Mouse (Mus musculus): ENCODE results near the gene Gfpt1.
A peak's percentile ranks its signal among the peaks of the same experiment; 100 is the strongest.
"Not testable (repeated sequence)": the region's sequence is repeated elsewhere in the genome, so short reads cannot be mapped to it uniquely, and the experiment has no call there.

Gfpt1 gene

GRCm38 (mm10) chr6:87042337-87043130 lies at the start of gene Gfpt1:
Gene Gfpt1 (plus strand): TSS chr6:87042846.
- peak; percentile 95 for DNase-seq (ENCODE audit: low read depth, low spot score)

GRCm38 (mm10) chr6:86994254-86994653 lies 48.4 kb upstream of the Gfpt1 start:
- DNase-seq (ENCODE audit: low read depth, low spot score) = no peak

DNA sequence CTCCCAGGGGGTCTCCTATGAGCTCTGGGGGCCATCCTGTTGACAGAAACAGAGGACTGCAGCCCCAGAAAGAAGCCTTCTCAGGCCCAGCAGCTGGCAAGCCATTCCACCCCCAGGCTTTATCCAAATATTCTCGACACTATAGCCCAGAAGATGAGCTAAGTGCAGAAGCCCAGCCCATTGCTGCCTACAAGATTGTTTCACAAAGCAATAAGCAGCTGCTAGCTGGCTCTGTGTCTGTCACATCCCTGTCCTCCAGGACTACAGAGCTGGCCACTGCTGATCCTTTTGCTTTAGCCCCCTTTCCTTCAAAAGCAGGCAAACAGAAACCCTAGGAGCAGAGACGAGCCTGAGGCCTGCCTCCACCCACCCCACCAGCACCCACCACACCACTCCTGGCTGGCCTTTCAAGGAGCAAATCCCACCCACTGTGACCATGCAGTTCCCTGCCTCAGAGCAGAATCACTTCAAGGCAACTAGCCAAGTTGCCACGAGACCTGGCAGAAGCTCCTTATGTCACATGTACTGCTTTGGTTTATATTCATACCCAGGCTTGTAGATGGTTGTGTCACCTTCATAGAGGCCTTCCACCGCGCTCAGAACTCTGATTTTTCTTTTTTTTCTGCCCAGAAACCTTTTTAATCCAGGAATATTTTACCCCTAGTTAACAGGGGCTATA lies 45.9 kb upstream of the Gfpt1 start:
- no peak for DNase-seq (ENCODE audit: low read depth, low spot score)

GRCm38 (mm10) chr6:86997360-86997759 lies 45.3 kb upstream of the Gfpt1 start:
- no peak for DNase-seq (ENCODE audit: low read depth, low spot score)

GRCm38 (mm10) chr6:87001995-87002394 lies 40.7 kb upstream of the Gfpt1 start:
- no peak for DNase-seq (ENCODE audit: low read depth, low spot score)

GRCm38 (mm10) chr6:87002521-87003055 lies 40.1 kb upstream of the Gfpt1 start:
- DNase-seq (ENCODE audit: low read depth, low spot score) = peak; percentile 89

GRCm38 (mm10) chr6:87004099-87004498 lies 38.5 kb upstream of the Gfpt1 start:
- DNase-seq (ENCODE audit: low read depth, low spot score) = no peak

GRCm38 (mm10) chr6:87005577-87005976 lies 37.1 kb upstream of the Gfpt1 start:
- DNase-seq (ENCODE audit: low read depth, low spot score) = no peak

DNA sequence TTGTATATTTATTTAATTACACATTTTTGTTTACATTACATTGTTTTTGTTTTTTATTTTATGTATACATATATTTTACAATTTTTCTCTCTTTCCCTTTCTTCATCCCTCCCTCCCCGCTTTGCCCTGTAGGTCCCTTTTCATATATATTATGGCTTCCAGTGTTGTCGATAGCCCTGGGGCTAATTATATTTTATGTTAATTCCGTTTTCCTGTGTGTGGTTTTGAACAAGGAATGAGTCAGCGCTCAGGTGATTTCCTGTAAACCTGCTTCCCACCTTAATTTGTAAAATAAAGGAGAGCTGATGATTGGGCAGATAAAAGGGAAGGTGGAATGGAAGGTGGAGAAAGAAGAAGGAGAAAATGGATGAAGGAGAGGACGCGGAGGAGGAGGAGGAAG lies 33.8 kb upstream of the Gfpt1 start, which contains the start of gene Nfu1:
TSS of gene Nfu1 (plus strand) at position 350 of the 400 bp plus-strand sequence.
- no peak for DNase-seq (ENCODE audit: low read depth, low spot score)

DNA sequence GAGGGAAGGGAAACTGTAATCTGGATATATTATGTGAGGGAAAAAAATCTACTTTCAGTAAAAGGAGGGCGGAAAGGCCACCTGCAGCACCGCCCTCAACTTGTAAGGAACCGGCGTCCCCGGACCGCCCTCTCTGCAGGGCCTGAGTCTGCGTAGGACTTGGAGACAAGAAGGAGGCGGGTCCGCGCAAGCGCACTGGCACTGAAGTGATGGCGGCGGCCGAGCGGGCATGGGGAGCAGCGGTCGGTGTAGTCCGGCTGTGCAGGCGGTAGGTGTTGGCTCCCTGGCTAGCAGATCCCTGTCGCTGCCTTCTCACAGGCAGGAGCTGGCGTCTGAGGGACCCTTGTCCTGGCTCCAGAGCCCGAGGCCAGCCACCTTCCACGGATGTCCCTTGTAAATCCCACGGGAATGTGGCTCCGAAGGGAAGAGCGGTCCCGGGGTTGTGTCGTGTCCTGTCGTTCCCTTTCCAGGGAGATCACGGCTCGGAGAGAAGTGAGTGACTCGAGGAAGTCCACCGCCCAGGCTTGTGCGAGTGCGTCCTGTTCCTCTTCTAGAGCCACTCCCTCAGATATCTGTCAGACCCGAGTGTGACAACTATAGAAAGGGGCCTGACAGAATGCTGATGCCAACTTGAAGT lies 32.8 kb upstream of the Gfpt1 start:
- peak; percentile 94 for DNase-seq (ENCODE audit: low read depth, low spot score)

GRCm38 (mm10) chr6:87016916-87017315 lies 25.7 kb upstream of the Gfpt1 start:
- DNase-seq (ENCODE audit: low read depth, low spot score) = peak; percentile 76

DNA sequence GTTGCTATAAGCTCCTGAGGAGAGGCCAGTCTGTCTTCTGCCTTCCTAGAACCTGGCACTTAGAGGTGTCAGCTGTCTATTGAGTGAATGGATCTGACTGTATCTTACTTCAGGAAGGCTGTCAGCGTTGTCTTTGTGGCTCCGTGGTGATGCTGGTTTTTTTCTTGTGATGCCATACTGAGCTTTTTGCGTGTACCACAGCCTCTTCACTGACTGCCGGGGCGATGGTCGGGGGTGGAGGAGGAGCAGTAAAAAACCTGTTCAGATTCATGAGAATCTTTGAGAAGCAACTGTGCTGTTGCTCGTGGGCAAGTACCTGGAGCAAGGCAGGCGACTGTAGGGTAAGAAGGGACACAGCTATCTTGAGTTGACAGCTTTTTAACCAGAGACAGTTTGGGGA lies 23.8 kb upstream of the Gfpt1 start:
- DNase-seq (ENCODE audit: low read depth, low spot score) = no peak

DNA sequence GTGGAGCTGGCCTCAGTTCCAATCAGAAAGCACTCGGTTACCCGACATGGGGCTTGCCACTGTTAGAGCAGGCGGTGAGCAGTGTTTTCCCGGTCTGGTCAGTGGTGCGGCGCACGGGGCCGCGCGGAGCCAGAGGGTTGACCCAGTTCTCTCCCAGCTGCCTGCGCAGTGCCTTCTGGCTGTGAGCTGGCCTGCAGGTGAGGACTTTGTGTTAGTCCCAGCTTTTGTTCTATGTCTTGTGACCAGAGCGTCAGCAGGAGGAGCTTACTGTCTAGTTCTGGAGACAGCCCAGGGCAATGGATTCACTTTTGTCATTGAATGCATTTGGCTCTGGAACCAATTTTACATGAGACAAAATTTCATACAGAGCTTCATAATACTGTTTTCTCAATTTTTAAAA lies 20.9 kb upstream of the Gfpt1 start:
- no peak for DNase-seq (ENCODE audit: low read depth, low spot score)

- no peak for DNase-seq (ENCODE audit: low read depth, low spot score)
Measured at GRCm38 (mm10) chr6:87026980-87027379, 15.7 kb upstream of the Gfpt1 start.

- no peak for DNase-seq (ENCODE audit: low read depth, low spot score)
Measured at GRCm38 (mm10) chr6:87028881-87029280, 13.8 kb upstream of the Gfpt1 start.

DNA sequence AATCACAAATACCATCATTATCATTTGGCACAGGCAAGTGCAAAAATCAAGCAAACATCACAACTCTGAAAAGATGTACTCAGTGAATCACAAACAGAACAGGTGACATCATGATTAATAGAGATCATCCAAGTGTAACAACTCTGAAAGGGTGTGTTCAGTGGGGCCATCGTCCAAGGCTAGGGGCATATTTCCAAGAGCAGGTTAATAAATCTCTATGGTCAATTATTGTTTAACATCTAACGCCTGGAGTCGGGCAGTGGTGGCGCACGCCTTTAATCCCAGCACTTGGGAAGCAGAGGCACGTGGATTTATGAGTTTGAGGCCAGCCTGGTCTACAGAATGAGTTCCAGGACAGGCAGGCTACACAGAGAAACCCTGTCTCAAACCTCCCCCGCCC lies 11.3 kb upstream of the Gfpt1 start:
- DNase-seq (ENCODE audit: low read depth, low spot score) = not testable (repeated sequence)

- DNase-seq (ENCODE audit: low read depth, low spot score) = no peak
Measured at GRCm38 (mm10) chr6:87032401-87032800, 10.2 kb upstream of the Gfpt1 start.

GRCm38 (mm10) chr6:87034395-87034794 lies 8.3 kb upstream of the Gfpt1 start:
- no peak for DNase-seq (ENCODE audit: low read depth, low spot score)

DNA sequence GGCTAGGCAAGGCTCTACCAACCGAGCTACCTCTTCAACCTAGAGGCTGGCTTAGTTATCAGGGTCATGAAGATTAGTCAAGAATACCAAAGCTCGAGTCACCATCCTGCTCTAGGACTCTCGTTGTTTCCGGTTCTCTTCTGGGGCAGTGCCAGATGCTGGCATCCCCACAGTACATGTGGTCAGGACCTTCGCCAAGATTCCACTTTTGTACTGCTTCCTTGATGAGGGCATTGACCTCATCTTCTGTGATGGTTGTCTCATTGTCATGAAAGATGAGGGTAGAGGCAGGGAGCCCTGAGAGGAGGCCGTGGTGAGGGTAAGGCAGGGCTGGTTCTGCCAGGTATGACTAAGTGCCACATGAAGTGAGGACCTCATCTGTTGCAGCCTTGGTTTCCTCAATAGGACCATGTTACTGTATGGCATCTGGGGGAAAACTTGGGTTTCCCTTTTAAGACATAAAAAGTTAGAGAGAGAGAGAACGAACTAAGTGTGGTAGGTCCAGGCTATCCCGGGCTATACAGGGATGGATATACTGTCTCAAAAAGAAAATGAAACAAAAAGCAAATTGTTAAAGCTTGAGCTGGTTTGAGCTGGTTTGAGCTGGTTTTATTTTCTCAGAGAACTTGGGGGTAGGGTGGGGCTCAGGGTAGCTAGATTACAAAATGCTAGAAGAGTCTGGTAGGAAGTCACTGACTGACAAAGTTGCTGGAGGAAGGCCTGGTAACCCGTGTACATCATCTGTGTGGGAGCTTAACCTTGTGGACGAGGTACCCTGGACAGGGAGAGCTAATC lies 4.6 kb upstream of the Gfpt1 start:
- DNase-seq (ENCODE audit: low read depth, low spot score) = no peak

DNA sequence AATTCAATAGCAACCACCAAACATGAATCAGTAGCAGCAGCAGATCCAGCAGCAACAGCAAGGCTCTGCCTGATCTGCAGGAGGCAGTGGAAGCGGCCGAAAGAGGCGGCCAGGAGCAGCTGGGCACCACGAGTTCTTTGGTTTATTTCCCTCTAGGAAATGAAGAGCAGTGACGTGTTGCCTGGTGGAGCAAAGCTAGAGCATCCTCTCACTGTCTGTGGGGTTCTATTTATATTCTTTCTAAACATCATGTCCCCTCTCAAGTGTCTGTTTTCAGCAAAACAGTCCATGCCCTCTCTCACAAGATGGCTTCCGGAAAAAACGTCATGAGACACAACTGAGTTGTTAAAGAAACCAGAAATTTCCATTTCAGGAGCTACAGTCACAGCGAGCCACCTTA lies 3.5 kb upstream of the Gfpt1 start:
- no peak for DNase-seq (ENCODE audit: low read depth, low spot score)

DNA sequence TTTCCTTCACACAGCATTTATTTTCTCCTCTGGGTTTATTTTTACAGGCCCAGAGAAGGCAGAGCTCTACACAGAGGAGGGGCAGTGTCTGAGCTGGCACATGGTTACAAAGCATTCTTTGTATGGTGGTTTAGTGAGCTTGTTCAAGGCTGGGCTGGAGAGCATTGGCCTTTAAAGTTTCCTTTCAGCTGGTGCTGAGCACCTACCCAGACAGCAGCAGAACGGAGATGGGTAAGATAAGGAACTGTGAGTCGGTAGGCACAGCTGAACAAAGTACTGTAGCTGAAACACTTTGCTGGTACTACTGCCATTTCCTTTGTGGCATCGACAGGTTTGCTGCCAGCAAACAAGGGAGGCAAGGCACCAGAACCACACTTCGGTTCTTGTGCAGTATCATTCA lies 1.7 kb upstream of the Gfpt1 start:
- peak; percentile 12 for DNase-seq (ENCODE audit: low read depth, low spot score)

All from mesoderm, embryonic 11.5 days (tissue).